Mouse (Mus musculus) lung, embryonic 16.5 days (tissue): Measurements from ENCODE around the gene Tpcn1. TPM values are rescaled to one million over a fixed set of nuclear protein-coding genes. Genes with fewer than 3 reads are reported as not detected.

ENCODE experiments used
- ATAC-seq: fragments of 200-750 bp; cut with Nextera tagmentation; 2 replicates; pipeline ENCODE4 v1.8.0; 2017; ENCODE audit warnings: low read depth, mild to moderate bottlenecking, moderate library complexity
- H3K27ac ChIP-seq: fragments of 300-500 bp; sonication (generic); 2 replicates; pipeline ENCODE4 v1.5.1; 2014; ENCODE audit warnings: mild to moderate bottlenecking, control low read depth, low read length
- H3K27me3 ChIP-seq: fragments of 300-500 bp; sonication (generic); 2 replicates; pipeline ENCODE4 v1.6.1; 2014; ENCODE audit warnings: low read depth, low read length, mixed read lengths; ENCODE audit not compliant: control insufficient read depth, insufficient read depth
- H3K36me3 ChIP-seq: fragments of 300-500 bp; sonication (generic); 2 replicates; pipeline ENCODE4 v1.6.1; 2014; ENCODE audit warnings: low read length; ENCODE audit not compliant: control insufficient read depth, insufficient read depth
- H3K4me1 ChIP-seq: fragments of 300-500 bp; sonication (generic); replicated peaks from 2 replicates; pipeline ENCODE4 v1.6.1; 2014; ENCODE audit warnings: low read length, mixed read lengths; ENCODE audit not compliant: control insufficient read depth, insufficient read depth
- H3K4me2 ChIP-seq: fragments of 300-500 bp; sonication (generic); 2 replicates; pipeline ENCODE4 v1.6.1; 2014; ENCODE audit warnings: low read depth, low read length, control low read depth
- H3K4me3 ChIP-seq: fragments of 300-500 bp; sonication (generic); 2 replicates; pipeline ENCODE4 v1.5.1; 2014; ENCODE audit warnings: mild to moderate bottlenecking, low read length, control low read depth
- H3K9ac ChIP-seq: fragments of 300-500 bp; sonication (generic); 2 replicates; pipeline ENCODE4 v1.6.1; 2014; ENCODE audit warnings: low read length, control low read depth
- H3K9me3 ChIP-seq: fragments of 300-500 bp; sonication (generic); 2 replicates; pipeline ENCODE4 v1.6.1; 2016; ENCODE audit warnings: low read length; ENCODE audit not compliant: control insufficient read depth
- WGBS: fragments of 180-500 bp; shearing (Covaris S2); extraction: QIAGEN DNeasy Blood & Tissue Kit; methylation state at CpG from one replicate; pipeline ENCODE4 v1.1.7; 2014; 5-methylcytosine and 5-hydroxymethylcytosine counted together
- polyA plus RNA-seq: library from polyadenylated mRNA; unstranded; fragments of >200 nt; fragmentation: Nextera tagmentation; extraction: Ambion mirVana; gene quantifications from 2 replicates; pipeline ENCODE4 v1.2.1, GENCODE M21; 2015

The Tpcn1 gene
- polyA plus RNA-seq, 1 experiment from 2014 or later: 18.0 TPM

GRCm38 (mm10) chr5:120493873-120494395, 94.5 kb downstream of the Tpcn1 start:
- Histone ChIP-seq H3K9me3 (no peaks in the 10 kb centered on the region), H3K4me3 (no peak overlapping the region), H3K27ac (no peak overlapping the region), H3K36me3 (no peaks in the 10 kb centered on the region; the same call in 1 of the 2 replicates), H3K4me1 (no peaks in the 10 kb centered on the region; the same call in 1 of the 2 replicates), H3K27me3 (no peaks in the 10 kb centered on the region), H3K9ac (no peak overlapping the region), H3K4me2 (no peak overlapping the region)
- WGBS: 82% methylated on average over 9 of the region's 9 CpGs
- no peak for ATAC-seq

- Histone ChIP-seq H3K9ac (no peak overlapping the region), H3K4me3 (no peak overlapping the region), H3K9me3 (no peaks in the 10 kb centered on the region), H3K36me3 (no peaks in the 10 kb centered on the region; the same call in 1 of the 2 replicates), H3K27me3 (no peaks in the 10 kb centered on the region), H3K4me1 (no peaks in the 10 kb centered on the region; the same call in 1 of the 2 replicates), H3K4me2 (no peak overlapping the region), H3K27ac (no peak overlapping the region)
- WGBS: 92% methylated on average over 6 of the region's 6 CpGs
- no peak for ATAC-seq
Measured at GRCm38 (mm10) chr5:120493440-120493839, 95.0 kb downstream of the Tpcn1 start.

- Histone ChIP-seq H3K27ac (no peak overlapping the region), H3K4me2 (no peak overlapping the region), H3K4me3 (no peak overlapping the region), H3K9ac (no peak overlapping the region), H3K27me3 (no peaks in the 10 kb centered on the region), H3K9me3 (no peaks in the 10 kb centered on the region), H3K36me3 (no peaks in the 10 kb centered on the region; the same call in 1 of the 2 replicates), H3K4me1 (no peaks in the 10 kb centered on the region; the same call in 1 of the 2 replicates)
- ATAC-seq: no peak; the same call in 1 of the 2 replicates
- 72% methylated on average over 11 of the region's 11 CpGs for WGBS
Measured at GRCm38 (mm10) chr5:120492437-120492836, 96.0 kb downstream of the Tpcn1 start.

- H3K4me2 ChIP-seq: no peak overlapping the region
- no peak overlapping the region for H3K27ac ChIP-seq
- H3K27me3 ChIP-seq: no peaks in the 10 kb centered on the region
- no peaks in the 10 kb centered on the region for H3K9me3 ChIP-seq
- H3K4me1 ChIP-seq: no peaks in the 10 kb centered on the region; the same call in 1 of the 2 replicates
- H3K36me3 ChIP-seq: peaks cover 11% of the 10 kb centered on the region; the same call in 1 of the 2 replicates
- no peak overlapping the region for H3K4me3 ChIP-seq
- WGBS: 73% methylated on average over 8 of the region's 8 CpGs
- ATAC-seq: no peak
- no peak overlapping the region for H3K9ac ChIP-seq
Measured at GRCm38 (mm10) chr5:120490679-120491192, 97.7 kb downstream of the Tpcn1 start.

GRCm38 (mm10) chr5:120487844-120488243, 100.6 kb downstream of the Tpcn1 start:
- H3K4me3 ChIP-seq: no peak overlapping the region
- peaks cover 11% of the 10 kb centered on the region; the same call in 1 of the 2 replicates for H3K36me3 ChIP-seq
- no peaks in the 10 kb centered on the region for H3K9me3 ChIP-seq
- no peak overlapping the region for H3K4me2 ChIP-seq
- no peak overlapping the region for H3K27ac ChIP-seq
- no peak overlapping the region for H3K9ac ChIP-seq
- H3K27me3 ChIP-seq: no peaks in the 10 kb centered on the region
- ATAC-seq: 0 out of 2 replicates have a peak, but pooled peaks have one; percentile 44
- 65% methylated on average over 8 of the region's 8 CpGs for WGBS
- H3K4me1 ChIP-seq: no peaks in the 10 kb centered on the region; the same call in 1 of the 2 replicates

Other genes starting within 250 kb of the Tpcn1 start
- not detected in 2 replicates for gene Lhx5, start 157.0 kb downstream of the Tpcn1 start, polyA plus RNA-seq
- 7.7 and 8.1 TPM in 2 replicates for gene Sdsl, start 115.9 kb downstream of the Tpcn1 start, polyA plus RNA-seq
- gene Sds, start 112.1 kb downstream of the Tpcn1 start, polyA plus RNA-seq: 0.26 TPM in 1 of 2 replicates, not detected in the other
- 48.8 and 50.5 TPM in 2 replicates for gene Plbd2, start 85.0 kb downstream of the Tpcn1 start, polyA plus RNA-seq
- 8.5 and 8.6 TPM in 2 replicates for gene Slc8b1, start 77.5 kb downstream of the Tpcn1 start, polyA plus RNA-seq
- 1.2 and 1.9 TPM in 2 replicates for gene Iqcd, start 343 bp upstream of the Tpcn1 start, polyA plus RNA-seq
- gene Rita1, start 23.9 kb upstream of the Tpcn1 start, polyA plus RNA-seq: 13.8 and 14.0 TPM in 2 replicates
- 36.8 and 37.8 TPM in 2 replicates for gene Ddx54, start 24.1 kb upstream of the Tpcn1 start, polyA plus RNA-seq
- gene Cfap73, start 45.6 kb upstream of the Tpcn1 start, polyA plus RNA-seq: 0.94 and 1.5 TPM in 2 replicates
- gene Rasal1, start 60.1 kb upstream of the Tpcn1 start, polyA plus RNA-seq: 0.18 and 0.44 TPM in 2 replicates
- gene Dtx1, start 123.3 kb upstream of the Tpcn1 start, polyA plus RNA-seq: 2.4 and 3.2 TPM in 2 replicates
- gene Oas2, start 161.2 kb upstream of the Tpcn1 start, polyA plus RNA-seq: 0.23 and 0.29 TPM in 2 replicates
- 0.10 and 0.11 TPM in 2 replicates for gene Oas3, start 189.0 kb upstream of the Tpcn1 start, polyA plus RNA-seq
- not detected in 2 replicates for gene Oas1e, start 206.9 kb upstream of the Tpcn1 start, polyA plus RNA-seq
- gene Oas1c, start 223.8 kb upstream of the Tpcn1 start, polyA plus RNA-seq: 0.69 and 1.1 TPM in 2 replicates